Mouse (Mus musculus): Measurements from ENCODE around the gene Sdk2. TPM values are rescaled to one million over a fixed set of nuclear protein-coding genes. Genes with fewer than 3 reads are reported as not detected.

Gene Sdk2
- polyA plus RNA-seq, 1 experiment from 2014 or later, result 5.0 TPM

DNA sequence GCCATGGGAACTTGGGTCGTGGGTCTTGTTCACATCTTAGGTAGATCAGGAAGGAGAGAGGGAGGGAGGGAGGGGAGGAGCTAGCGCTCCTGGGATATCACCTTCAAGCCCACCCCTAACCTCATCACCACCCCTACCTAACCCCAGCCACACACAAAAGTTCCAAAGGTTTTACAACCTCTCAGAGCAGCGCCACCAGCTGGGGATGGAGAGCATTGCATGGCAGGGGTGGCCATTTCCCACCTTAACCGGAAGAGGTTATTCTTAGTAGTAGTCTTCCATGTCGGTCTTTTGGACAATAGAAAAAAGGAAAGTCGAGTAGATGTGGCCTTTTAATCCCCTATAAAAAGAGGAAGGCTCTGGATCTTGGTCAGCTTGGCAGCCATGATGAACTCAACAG is 4.0 kb upstream of the Sdk2 start:
- no peak overlapping the region for H3K9ac ChIP-seq (replicated peaks; ENCODE audit: low read depth, low read length)
- WGBS, result 69% methylated on average over 6 of the region's 6 CpGs
- peaks cover 3% of the 10 kb centered on the region; the same call in 1 of the 2 replicates for H3K9me3 ChIP-seq (ENCODE audit: control insufficient read depth, low read length)
- H3K4me1 ChIP-seq (ENCODE audit: control insufficient read depth, insufficient read depth, low read length), result no peaks in the 10 kb centered on the region
- no peaks in the 10 kb centered on the region for H3K27me3 ChIP-seq (ENCODE audit: control insufficient read depth, insufficient read depth, low read length)
- no peaks in the 10 kb centered on the region for H3K36me3 ChIP-seq (ENCODE audit: control insufficient read depth, insufficient read depth, low read length)
- H3K27ac ChIP-seq (ENCODE audit: low read depth, low read length), result no peak overlapping the region
- H3K4me3 ChIP-seq (ENCODE audit: low read depth, low read length), result no peak overlapping the region
- ATAC-seq (ENCODE audit: low read depth), result no peak
- no peak overlapping the region for H3K4me2 ChIP-seq (ENCODE audit: low read depth, low read length)

DNA sequence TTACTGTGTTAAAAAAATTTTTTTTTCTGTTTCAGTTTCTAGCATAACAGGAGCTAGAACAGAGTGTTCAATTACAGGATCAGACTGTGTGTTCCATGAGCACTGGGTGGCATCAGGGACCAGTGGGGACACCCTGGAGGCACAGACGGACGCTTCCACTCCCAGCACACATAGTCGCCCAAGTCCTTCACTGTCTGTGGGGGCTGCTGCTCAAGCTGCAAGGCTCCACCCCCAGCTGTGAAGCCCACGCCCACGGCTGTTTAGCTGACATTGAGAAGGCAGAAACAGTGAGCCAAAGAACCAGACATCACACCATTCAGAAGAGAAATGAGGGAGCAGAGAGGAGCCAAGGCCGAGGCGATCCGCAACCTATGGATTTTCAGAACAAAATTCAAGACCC is 3.3 kb upstream of the Sdk2 start:
- Histone ChIP-seq H3K9ac (replicated peaks; ENCODE audit: low read depth, low read length) (no peak overlapping the region), H3K9me3 (ENCODE audit: control insufficient read depth, low read length) (no peaks in the 10 kb centered on the region), H3K4me1 (ENCODE audit: control insufficient read depth, insufficient read depth, low read length) (no peaks in the 10 kb centered on the region), H3K4me2 (ENCODE audit: low read depth, low read length) (no peak overlapping the region), H3K27me3 (ENCODE audit: control insufficient read depth, insufficient read depth, low read length) (no peaks in the 10 kb centered on the region), H3K36me3 (ENCODE audit: control insufficient read depth, insufficient read depth, low read length) (no peaks in the 10 kb centered on the region), H3K27ac (ENCODE audit: low read depth, low read length) (no peak overlapping the region), H3K4me3 (ENCODE audit: low read depth, low read length) (no peak overlapping the region)
- WGBS, result 61% methylated on average over 8 of the region's 8 CpGs
- no peak for ATAC-seq (ENCODE audit: low read depth)

DNA sequence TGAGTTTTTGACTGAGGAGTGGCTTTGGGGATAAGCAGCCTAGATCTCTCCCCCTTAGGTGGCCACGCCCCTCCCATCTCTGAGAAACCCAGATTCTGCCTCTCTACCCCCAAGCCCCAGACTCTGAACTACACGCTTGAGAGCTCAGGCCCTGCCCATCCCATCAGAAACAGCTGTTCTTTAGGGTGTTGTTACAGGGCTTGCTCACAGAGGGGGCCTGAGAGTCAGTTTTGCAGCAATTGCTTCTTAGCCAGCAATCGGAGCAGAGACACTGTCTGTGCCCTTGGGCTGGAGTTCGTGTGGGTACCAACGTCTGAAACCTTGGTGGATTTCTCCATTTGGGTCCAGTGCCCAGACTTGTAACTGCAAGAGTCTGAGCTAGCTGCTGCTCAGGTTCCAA is 1.5 kb upstream of the Sdk2 start:
- no peak overlapping the region for H3K27ac ChIP-seq (ENCODE audit: low read depth, low read length)
- no peak overlapping the region for H3K9ac ChIP-seq (replicated peaks; ENCODE audit: low read depth, low read length)
- H3K27me3 ChIP-seq (ENCODE audit: control insufficient read depth, insufficient read depth, low read length), result no peaks in the 10 kb centered on the region
- H3K36me3 ChIP-seq (ENCODE audit: control insufficient read depth, insufficient read depth, low read length), result no peaks in the 10 kb centered on the region
- no peak overlapping the region for H3K4me2 ChIP-seq (ENCODE audit: low read depth, low read length)
- H3K4me1 ChIP-seq (ENCODE audit: control insufficient read depth, insufficient read depth, low read length), result no peaks in the 10 kb centered on the region; the same call in 1 of the 2 replicates
- peak; percentile 19; the same call in 1 of the 2 replicates for ATAC-seq (ENCODE audit: low read depth)
- H3K9me3 ChIP-seq (ENCODE audit: control insufficient read depth, low read length), result no peaks in the 10 kb centered on the region
- WGBS, result under 1% methylated on average over 5 of the region's 5 CpGs
- no peak overlapping the region for H3K4me3 ChIP-seq (ENCODE audit: low read depth, low read length)

DNA sequence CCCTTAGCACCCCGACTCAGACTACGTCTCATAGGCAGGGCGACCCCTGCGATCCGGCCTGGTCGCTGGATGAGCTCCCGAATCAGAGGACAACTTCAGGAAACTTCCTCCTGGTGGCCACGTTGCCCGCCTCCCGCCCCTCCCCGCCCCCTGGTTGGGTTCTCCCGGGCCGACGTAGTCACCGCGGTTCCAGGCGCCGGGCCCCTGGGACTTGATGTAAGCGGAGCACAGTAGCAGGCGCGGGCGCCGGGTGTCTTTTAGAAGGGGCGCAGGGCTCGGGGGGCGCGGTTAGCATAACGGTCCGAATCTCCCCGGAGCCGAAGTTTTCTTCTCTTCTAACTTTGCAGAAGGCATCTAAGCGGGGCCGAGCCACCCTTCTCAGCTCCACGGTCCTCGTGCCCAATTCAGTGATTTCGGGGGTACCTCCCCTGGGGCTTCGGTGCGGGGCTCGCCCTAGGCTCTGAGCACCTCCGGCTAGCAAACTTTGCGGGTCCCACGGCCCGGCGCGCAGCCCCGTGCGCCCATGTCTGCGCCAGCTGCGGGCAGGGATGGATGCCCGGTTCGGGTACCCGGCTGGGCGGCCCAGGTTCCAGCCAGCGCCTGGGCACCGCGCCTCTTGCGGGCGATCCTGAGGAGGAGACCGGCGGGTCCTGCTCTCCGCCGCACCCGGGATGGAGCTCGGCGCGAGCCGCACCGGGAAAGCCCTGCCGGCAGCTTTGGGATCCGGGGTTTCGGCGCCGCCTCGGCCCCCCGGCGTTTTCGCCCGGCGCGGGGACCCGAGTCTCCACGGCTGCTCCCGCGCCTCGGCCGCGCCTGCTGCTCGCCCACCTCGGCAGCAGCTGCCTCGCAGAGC is 522 bp downstream of the Sdk2 start:
- Histone ChIP-seq H3K27me3 (ENCODE audit: control insufficient read depth, insufficient read depth, low read length) (no peaks in the 10 kb centered on the region), H3K4me1 (ENCODE audit: control insufficient read depth, insufficient read depth, low read length) (peaks cover 13% of the 10 kb centered on the region; the same call in 1 of the 2 replicates), H3K4me3 (ENCODE audit: low read depth, low read length) (peak overlapping the region; percentile 60), H3K36me3 (ENCODE audit: control insufficient read depth, insufficient read depth, low read length) (no peaks in the 10 kb centered on the region), H3K27ac (ENCODE audit: low read depth, low read length) (peak overlapping the region; percentile 80), H3K9me3 (ENCODE audit: control insufficient read depth, low read length) (no peaks in the 10 kb centered on the region), H3K4me2 (ENCODE audit: low read depth, low read length) (peak overlapping the region; percentile 88), H3K9ac (replicated peaks; ENCODE audit: low read depth, low read length) (peak overlapping the region; percentile 80)
- under 1% methylated on average over 85 of the region's 90 CpGs for WGBS
- peak; percentile 25; the same call in 1 of the 2 replicates for ATAC-seq (ENCODE audit: low read depth)

DNA sequence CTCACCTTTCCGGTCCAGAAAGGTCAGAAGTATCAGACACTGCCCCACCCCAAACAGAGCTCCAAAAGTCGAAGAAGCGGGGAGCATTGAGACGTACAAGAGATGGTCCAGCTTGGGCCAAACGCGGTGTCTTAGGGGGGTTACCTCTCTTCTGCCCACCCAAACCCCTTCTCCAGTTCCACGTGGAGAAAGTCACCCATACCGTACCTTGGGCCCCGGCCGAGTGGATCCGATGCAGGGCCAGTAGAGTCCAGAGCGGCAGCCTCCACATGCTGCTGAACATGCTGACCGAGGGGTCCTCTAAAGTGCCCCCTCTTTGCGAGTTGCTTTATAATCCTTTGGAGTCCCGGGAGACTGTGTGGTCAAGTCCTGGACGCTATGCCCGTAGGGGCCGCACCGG is 1.2 kb downstream of the Sdk2 start:
- no peaks in the 10 kb centered on the region for H3K36me3 ChIP-seq (ENCODE audit: control insufficient read depth, insufficient read depth, low read length)
- H3K9ac ChIP-seq (replicated peaks; ENCODE audit: low read depth, low read length), result peak overlapping the region; percentile 64
- H3K4me1 ChIP-seq (ENCODE audit: control insufficient read depth, insufficient read depth, low read length), result peaks cover 18% of the 10 kb centered on the region; the same call in 1 of the 2 replicates
- H3K4me2 ChIP-seq (ENCODE audit: low read depth, low read length), result peak overlapping the region; percentile 88
- H3K4me3 ChIP-seq (ENCODE audit: low read depth, low read length), result peak overlapping the region; percentile 60
- no peak overlapping the region for H3K27ac ChIP-seq (ENCODE audit: low read depth, low read length)
- ATAC-seq (ENCODE audit: low read depth), result no peak
- 2% methylated on average over 19 of the region's 19 CpGs for WGBS
- H3K27me3 ChIP-seq (ENCODE audit: control insufficient read depth, insufficient read depth, low read length), result no peaks in the 10 kb centered on the region
- no peaks in the 10 kb centered on the region for H3K9me3 ChIP-seq (ENCODE audit: control insufficient read depth, low read length)

DNA sequence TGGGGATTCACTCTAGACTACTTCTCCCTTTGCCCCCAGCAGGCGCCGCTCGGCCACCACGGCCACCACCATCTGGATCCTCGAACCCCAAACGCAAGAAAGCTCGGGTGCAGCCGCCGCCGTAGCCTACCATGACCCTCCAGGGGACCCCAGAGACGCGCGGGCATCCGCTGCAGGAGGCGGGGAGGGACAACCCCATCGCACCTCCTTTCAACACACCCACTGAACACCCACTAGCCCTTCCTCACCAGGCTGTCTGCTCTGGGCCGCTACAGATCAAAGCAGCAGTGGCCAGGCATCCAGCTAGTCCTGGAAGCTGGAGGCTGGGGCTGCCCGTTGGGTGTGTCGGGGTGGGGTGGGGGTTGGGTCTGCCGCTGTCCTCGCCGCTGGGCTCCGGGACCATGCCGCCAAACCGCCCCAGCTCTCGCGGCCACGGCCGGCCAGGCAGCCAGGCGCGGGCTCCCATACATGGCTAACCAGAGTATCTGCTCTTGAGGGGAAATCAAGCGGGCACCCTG is 1.9 kb downstream of the Sdk2 start:
- Histone ChIP-seq H3K4me2 (ENCODE audit: low read depth, low read length) (peak overlapping the region; percentile 88), H3K4me1 (ENCODE audit: control insufficient read depth, insufficient read depth, low read length) (peaks cover 18% of the 10 kb centered on the region; the same call in 1 of the 2 replicates), H3K9ac (replicated peaks; ENCODE audit: low read depth, low read length) (peak overlapping the region; percentile 64), H3K27me3 (ENCODE audit: control insufficient read depth, insufficient read depth, low read length) (no peaks in the 10 kb centered on the region), H3K27ac (ENCODE audit: low read depth, low read length) (0 out of 2 replicates have a peak overlapping the region, but pooled peaks have one; percentile 3), H3K9me3 (ENCODE audit: control insufficient read depth, low read length) (no peaks in the 10 kb centered on the region), H3K4me3 (ENCODE audit: low read depth, low read length) (peak overlapping the region; percentile 60), H3K36me3 (ENCODE audit: control insufficient read depth, insufficient read depth, low read length) (no peaks in the 10 kb centered on the region)
- no peak for ATAC-seq (ENCODE audit: low read depth)
- WGBS, result 0% methylated on average over 30 of the region's 32 CpGs

DNA sequence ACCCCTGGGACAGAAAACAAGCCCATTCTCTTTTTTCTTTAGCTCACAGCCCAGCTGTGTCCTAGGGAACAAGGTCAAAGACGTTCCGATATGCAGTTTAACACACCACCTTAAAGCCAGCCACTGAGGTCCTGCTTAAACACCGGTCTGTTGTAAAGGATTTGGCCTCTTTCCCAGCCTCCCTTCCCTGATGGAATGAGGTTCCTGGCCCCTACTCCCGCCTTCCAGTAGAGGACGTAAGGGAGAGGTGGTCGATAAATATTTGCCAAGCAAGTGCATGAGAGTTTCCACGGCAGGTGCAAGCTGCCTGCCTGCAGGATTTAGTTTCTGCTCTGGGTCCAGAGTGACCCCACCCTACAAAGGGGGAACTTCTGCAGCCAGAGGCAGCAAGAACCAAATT is 4.9 kb downstream of the Sdk2 start:
- no peaks in the 10 kb centered on the region for H3K36me3 ChIP-seq (ENCODE audit: control insufficient read depth, insufficient read depth, low read length)
- no peaks in the 10 kb centered on the region for H3K27me3 ChIP-seq (ENCODE audit: control insufficient read depth, insufficient read depth, low read length)
- no peak overlapping the region for H3K4me3 ChIP-seq (ENCODE audit: low read depth, low read length)
- no peaks in the 10 kb centered on the region for H3K9me3 ChIP-seq (ENCODE audit: control insufficient read depth, low read length)
- H3K4me1 ChIP-seq (ENCODE audit: control insufficient read depth, insufficient read depth, low read length), result peaks cover 18% of the 10 kb centered on the region; the same call in 1 of the 2 replicates
- H3K27ac ChIP-seq (ENCODE audit: low read depth, low read length), result no peak overlapping the region
- peak overlapping the region; percentile 20; the same call in 1 of the 2 replicates for H3K4me2 ChIP-seq (ENCODE audit: low read depth, low read length)
- no peak for ATAC-seq (ENCODE audit: low read depth)
- 39% methylated on average over 7 of the region's 7 CpGs for WGBS
- H3K9ac ChIP-seq (replicated peaks; ENCODE audit: low read depth, low read length), result no peak overlapping the region

DNA sequence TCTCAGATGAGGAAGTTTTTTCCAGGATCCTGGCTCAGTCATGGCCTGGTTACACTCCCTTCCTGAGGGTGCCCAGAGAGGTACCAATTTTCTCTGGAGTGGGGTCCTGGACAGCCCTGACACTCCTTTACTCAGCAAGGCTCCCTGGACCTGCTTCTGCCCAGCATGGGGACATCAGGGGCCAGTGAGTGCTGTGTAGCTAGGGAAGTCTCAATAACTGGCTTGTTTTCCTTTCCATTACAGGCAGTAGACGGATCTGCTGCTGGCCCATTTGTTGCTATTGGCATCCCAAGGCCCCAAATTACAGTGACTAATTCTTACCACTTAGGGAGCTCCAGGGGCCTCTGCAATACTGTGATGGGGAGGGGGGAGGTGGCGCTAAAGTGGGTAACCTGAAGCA is 5.6 kb downstream of the Sdk2 start:
- Histone ChIP-seq H3K27ac (ENCODE audit: low read depth, low read length) (no peak overlapping the region), H3K4me1 (ENCODE audit: control insufficient read depth, insufficient read depth, low read length) (peaks cover 18% of the 10 kb centered on the region; the same call in 1 of the 2 replicates), H3K27me3 (ENCODE audit: control insufficient read depth, insufficient read depth, low read length) (no peaks in the 10 kb centered on the region), H3K9me3 (ENCODE audit: control insufficient read depth, low read length) (no peaks in the 10 kb centered on the region), H3K4me3 (ENCODE audit: low read depth, low read length) (no peak overlapping the region), H3K9ac (replicated peaks; ENCODE audit: low read depth, low read length) (no peak overlapping the region), H3K4me2 (ENCODE audit: low read depth, low read length) (no peak overlapping the region), H3K36me3 (ENCODE audit: control insufficient read depth, insufficient read depth, low read length) (no peaks in the 10 kb centered on the region)
- WGBS, result 31% methylated on average over 2 of the region's 2 CpGs
- ATAC-seq (ENCODE audit: low read depth), result no peak

DNA sequence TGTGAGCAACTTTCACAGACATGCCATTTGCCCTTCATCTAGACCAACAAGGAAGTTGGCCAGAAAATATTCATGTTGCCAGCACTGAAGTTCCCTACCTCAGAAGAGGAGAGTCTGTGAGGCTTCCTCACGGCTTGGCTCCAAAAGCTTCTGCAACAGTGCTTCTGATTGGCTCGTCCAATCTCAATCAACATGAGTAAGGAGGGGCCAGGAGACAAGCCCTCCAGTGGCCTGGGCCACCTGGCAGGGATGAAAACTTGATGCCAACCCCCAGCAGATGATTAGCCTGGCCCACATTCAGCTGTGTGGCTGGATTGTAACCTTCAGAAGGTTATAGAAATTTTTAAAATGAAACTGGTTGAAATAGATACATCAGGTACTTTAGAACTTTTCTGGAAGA is 10.5 kb downstream of the Sdk2 start:
- Histone ChIP-seq H3K9ac (replicated peaks; ENCODE audit: low read depth, low read length) (no peak overlapping the region), H3K4me2 (ENCODE audit: low read depth, low read length) (no peak overlapping the region), H3K27me3 (ENCODE audit: control insufficient read depth, insufficient read depth, low read length) (no peaks in the 10 kb centered on the region), H3K4me1 (ENCODE audit: control insufficient read depth, insufficient read depth, low read length) (peaks cover 19% of the 10 kb centered on the region), H3K4me3 (ENCODE audit: low read depth, low read length) (no peak overlapping the region), H3K36me3 (ENCODE audit: control insufficient read depth, insufficient read depth, low read length) (no peaks in the 10 kb centered on the region), H3K9me3 (ENCODE audit: control insufficient read depth, low read length) (no peaks in the 10 kb centered on the region), H3K27ac (ENCODE audit: low read depth, low read length) (no peak overlapping the region)
- WGBS, result 58% methylated on average over 2 of the region's 2 CpGs
- ATAC-seq (ENCODE audit: low read depth), result no peak

All from neural tube, embryonic 14.5 days (tissue).